Mouse (Mus musculus): ENCODE measurements around the gene Rps19bp1.

Rps19bp1 gene

GRCm38 (mm10) chr15:80263610-80264575 lies at the start of gene Rps19bp1:
TSS of gene Rps19bp1 (minus strand) at chr15:80264315.
- peak; percentile 89 for DNase-seq (ENCODE audit: low spot score)

- DNase-seq (ENCODE audit: low spot score): no peak
These were observed 42.0 kb upstream of the Rps19bp1 start for GRCm38 (mm10) chr15:80306146-80306545.

GRCm38 (mm10) chr15:80304188-80304587 lies 40.1 kb upstream of the Rps19bp1 start:
- no peak for DNase-seq (ENCODE audit: low spot score)

DNA sequence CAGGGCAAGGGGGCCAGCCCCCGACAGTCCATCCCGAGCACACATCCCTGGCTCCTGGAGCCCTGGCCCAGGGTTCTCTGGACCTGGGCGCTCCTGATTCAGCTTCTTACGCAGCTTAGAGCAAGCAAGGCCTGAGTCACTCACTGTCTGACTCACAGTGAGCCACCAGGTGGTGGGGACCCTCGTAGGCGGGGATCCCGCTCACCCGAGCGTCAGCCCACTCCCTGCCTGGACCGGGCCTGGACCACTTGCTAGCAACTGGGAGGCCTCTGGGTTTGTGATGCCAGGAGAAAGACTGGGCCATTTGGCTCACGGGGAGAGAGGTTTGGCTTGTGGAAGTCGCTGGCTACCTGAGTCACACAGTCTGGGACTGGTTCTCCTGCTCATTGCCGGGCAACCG lies 39.7 kb upstream of the Rps19bp1 start:
- no peak for DNase-seq (ENCODE audit: low spot score)

- no peak for DNase-seq (ENCODE audit: low spot score)
These were observed 33.0 kb upstream of the Rps19bp1 start for GRCm38 (mm10) chr15:80297146-80297545.

- DNase-seq (ENCODE audit: low spot score): peak; percentile 62
These were observed 25.3 kb upstream of the Rps19bp1 start for GRCm38 (mm10) chr15:80289436-80289835.

GRCm38 (mm10) chr15:80288036-80288435 lies 23.9 kb upstream of the Rps19bp1 start:
- no peak for DNase-seq (ENCODE audit: low spot score)

DNA sequence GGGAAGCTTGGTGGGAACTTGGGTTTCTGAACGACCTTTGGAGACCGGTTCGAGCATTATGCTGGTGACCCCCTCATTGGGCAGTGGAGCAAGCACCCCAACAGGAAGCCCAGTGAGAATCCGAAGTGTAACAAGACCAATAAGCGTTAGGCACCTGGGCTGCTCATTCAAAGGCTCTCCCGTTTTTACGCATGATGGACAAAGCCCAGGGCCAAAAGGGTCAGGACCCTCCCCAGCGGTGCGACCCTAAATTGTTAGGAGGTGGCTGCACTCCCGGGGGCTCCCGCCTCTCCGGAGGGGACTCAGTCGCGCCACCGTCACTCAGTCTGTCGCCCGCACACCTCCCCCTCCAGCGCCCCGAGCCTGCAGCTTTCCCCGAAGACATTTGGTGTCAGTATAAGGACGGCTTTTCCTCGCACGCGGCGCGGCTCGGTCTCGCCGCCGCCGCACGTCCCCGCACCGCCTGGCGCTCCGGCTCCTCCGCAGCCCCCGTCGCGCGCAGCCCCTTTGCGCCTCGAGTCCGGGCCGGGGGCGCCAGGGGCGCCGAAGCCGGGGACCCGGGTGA lies 22.8 kb upstream of the Rps19bp1 start, which contains the start of gene Cacna1i:
TSS of gene Cacna1i (plus strand) at position 388 of the 565 bp plus-strand sequence.
- DNase-seq (ENCODE audit: low spot score): no peak

- no peak for DNase-seq (ENCODE audit: low spot score)
These were observed 16.5 kb upstream of the Rps19bp1 start for GRCm38 (mm10) chr15:80280646-80281045.

DNA sequence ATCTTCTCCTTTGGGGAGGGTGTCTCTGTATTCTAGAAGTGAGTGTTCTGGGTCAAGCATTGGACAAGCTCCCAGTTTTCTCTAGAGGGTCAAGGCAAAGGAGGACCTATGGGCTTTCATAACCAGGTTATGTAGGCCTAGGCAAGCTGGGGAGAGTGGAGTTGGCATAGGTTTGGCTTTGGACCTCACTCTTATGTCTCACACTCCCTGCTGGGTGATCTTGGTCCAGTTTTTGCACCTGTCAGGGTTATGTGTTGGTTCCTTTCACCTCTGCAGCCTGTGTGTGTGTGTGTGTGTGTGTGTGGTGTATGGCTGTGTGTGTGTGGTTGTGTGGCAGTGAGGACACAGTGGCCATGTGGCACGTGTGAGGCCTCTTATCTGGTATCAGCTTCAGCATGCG lies 14.9 kb upstream of the Rps19bp1 start:
- DNase-seq (ENCODE audit: low spot score): no peak

DNA sequence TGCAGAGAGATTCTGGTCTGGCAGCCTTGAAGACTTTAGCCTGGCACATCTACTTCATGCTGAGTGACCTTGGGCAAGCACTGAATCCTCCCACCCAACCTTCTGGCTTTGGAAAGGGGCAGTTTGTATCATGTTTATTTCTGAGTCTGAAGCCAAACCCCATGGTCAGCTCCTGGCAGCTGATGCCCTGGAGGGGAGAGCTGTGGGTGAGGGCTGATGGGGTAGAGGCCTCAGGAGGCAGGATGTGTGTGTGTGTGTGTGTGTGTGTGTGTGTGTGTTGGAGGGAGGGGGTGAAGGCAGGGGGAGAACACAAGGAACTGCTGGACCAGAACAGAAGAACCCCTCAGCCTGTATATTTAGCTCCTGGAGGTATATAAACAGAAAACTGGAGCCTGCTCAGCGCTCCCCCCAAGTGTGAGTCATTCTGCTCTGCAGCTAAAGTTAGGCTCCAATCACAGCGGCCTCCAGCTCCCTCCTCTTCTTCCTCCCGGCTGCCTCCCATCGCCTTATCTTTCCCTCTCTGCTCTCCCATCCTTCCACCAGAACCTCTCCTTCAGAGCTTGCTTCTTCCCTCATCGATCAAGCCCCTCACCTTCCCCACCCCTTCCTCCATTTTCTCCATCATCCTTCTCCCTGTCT lies 14.1 kb upstream of the Rps19bp1 start:
- no peak for DNase-seq (ENCODE audit: low spot score)

GRCm38 (mm10) chr15:80277625-80278024 lies 13.5 kb upstream of the Rps19bp1 start:
- peak; percentile 68 for DNase-seq (ENCODE audit: low spot score)

GRCm38 (mm10) chr15:80277107-80277506 lies 13.0 kb upstream of the Rps19bp1 start:
- DNase-seq (ENCODE audit: low spot score): no peak

- no peak for DNase-seq (ENCODE audit: low spot score)
These were observed 7.8 kb upstream of the Rps19bp1 start for GRCm38 (mm10) chr15:80271858-80272396.

DNA sequence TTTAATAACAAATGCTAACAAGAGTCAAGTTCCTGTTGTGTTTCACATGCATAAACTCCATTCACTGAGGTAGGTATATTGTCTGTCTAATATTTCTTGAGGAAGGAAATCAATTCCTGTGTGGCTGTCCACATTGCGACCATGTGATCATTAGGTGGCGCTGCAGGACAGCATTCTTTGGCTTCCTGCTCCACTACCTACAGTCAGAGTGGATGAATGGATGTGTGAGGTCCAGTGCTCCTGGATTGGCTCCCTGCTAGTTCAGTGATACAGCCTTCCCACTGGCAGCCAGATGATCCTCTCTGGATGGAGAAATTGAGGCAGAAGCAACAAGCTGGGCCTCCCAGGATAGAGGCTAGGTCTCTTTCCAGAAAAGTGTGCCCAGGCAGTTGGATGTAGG lies 2.2 kb upstream of the Rps19bp1 start:
- DNase-seq (ENCODE audit: low spot score): peak; percentile 83

GRCm38 (mm10) chr15:80261100-80261499 lies 3.0 kb downstream of the Rps19bp1 start:
- DNase-seq (ENCODE audit: low spot score): no peak

GRCm38 (mm10) chr15:80260677-80261076 lies 3.4 kb downstream of the Rps19bp1 start:
- peak; percentile 85 for DNase-seq (ENCODE audit: low spot score)

GRCm38 (mm10) chr15:80259406-80260045 lies 4.6 kb downstream of the Rps19bp1 start:
- DNase-seq (ENCODE audit: low spot score): no peak

- no peak for DNase-seq (ENCODE audit: low spot score)
These were observed 5.6 kb downstream of the Rps19bp1 start for GRCm38 (mm10) chr15:80258240-80259170.

DNA sequence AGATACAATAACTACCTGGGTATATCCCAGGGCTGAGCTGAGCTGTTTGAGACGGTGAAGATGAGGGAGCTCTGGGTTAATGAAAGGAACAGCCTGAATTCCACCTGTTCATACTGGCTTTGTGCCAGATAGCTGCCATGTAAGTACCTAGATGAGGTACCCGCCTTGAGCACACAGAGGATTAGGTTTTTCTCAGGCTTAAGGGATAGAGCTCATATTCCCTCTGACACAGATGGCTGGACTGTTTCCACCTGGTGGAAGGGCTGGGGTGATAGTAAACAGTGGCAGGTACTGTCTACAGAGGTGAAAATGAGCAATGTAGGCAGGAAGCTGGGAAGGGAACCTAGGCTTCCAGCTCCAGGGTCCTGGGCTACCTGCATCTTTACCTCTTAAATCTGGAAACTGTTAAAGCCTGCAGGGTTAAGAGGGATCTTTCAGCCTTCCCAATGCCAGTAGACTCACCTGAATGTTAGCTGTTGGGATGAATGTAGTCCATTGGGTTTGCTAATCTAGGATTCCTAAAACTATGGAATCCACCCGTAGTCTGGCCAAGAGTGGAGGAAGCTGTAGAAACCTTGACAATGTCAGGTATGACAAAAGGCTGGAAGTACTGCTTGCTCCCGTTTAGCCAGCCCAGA lies 6.4 kb downstream of the Rps19bp1 start:
- peak; percentile 29 for DNase-seq (ENCODE audit: low spot score)

Measured in urinary bladder, postnatal 14 days (tissue).